Mouse (Mus musculus): ENCODE results near the gene Tgfbr3. TPM values are rescaled to one million over a fixed set of nuclear protein-coding genes. Genes with fewer than 3 reads are reported as not detected.
A peak's percentile ranks its signal among the peaks of the same experiment; 100 is the strongest.

Tgfbr3 gene
- polyA plus RNA-seq, 1 experiment from 2014 or later, result 19.2 TPM

DNA sequence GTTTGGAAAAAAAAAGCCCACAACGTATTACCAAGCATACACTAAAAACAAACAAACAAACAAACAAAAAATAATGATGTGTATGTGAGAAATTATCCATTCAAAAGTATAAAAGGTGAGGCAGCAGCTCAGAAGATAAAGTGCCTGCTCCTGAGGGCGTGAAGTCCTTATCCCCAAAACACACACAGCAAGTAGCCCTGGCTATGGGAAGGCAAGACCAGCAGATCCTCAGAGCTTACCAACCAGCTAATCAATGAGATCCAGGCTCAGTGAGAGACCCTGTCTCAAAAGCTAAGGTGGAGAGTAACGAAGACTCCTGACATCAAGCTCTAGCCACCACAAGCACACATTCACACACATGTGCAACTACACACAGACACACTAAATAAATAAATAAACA is 70.8 kb downstream of the Tgfbr3 start:
- Histone ChIP-seq H3K27me3 (replicated peaks) (no peaks in the 10 kb centered on the region), H3K9ac (no peak overlapping the region), H3K4me3 (no peak overlapping the region), H3K27ac (peak overlapping the region; percentile 55), H3K4me1 (peaks cover 63% of the 10 kb centered on the region), H3K9me3 (replicated peaks) (no peaks in the 10 kb centered on the region), H3K36me3 (peaks cover 8% of the 10 kb centered on the region), H3K4me2 (no peak overlapping the region)
- WGBS (ENCODE audit: insufficient replicate concordance), result 39% methylated on average over 3 of the region's 3 CpGs
- peak; percentile 83 for ATAC-seq

- no peak overlapping the region for H3K27ac ChIP-seq
- H3K4me3 ChIP-seq, result no peak overlapping the region
- H3K4me2 ChIP-seq, result no peak overlapping the region
- 83% methylated on average over 2 of the region's 2 CpGs for WGBS (ENCODE audit: insufficient replicate concordance)
- H3K36me3 ChIP-seq, result peaks cover 8% of the 10 kb centered on the region
- H3K9me3 ChIP-seq (replicated peaks), result no peaks in the 10 kb centered on the region
- no peak overlapping the region for H3K9ac ChIP-seq
- ATAC-seq, result no peak
- H3K27me3 ChIP-seq (replicated peaks), result no peaks in the 10 kb centered on the region
- H3K4me1 ChIP-seq, result peaks cover 56% of the 10 kb centered on the region
These were observed 72.3 kb downstream of the Tgfbr3 start for GRCm38 (mm10) chr5:107217139-107217538.

- Histone ChIP-seq H3K27ac (no peak overlapping the region), H3K4me1 (peaks cover 40% of the 10 kb centered on the region), H3K4me2 (no peak overlapping the region), H3K36me3 (peaks cover 8% of the 10 kb centered on the region), H3K27me3 (replicated peaks) (no peaks in the 10 kb centered on the region), H3K4me3 (no peak overlapping the region), H3K9me3 (replicated peaks) (no peaks in the 10 kb centered on the region), H3K9ac (no peak overlapping the region)
- ATAC-seq, result no peak
- 70% methylated on average over 9 of the region's 9 CpGs for WGBS (ENCODE audit: insufficient replicate concordance)
These were observed 75.9 kb downstream of the Tgfbr3 start for GRCm38 (mm10) chr5:107213373-107214132.

DNA sequence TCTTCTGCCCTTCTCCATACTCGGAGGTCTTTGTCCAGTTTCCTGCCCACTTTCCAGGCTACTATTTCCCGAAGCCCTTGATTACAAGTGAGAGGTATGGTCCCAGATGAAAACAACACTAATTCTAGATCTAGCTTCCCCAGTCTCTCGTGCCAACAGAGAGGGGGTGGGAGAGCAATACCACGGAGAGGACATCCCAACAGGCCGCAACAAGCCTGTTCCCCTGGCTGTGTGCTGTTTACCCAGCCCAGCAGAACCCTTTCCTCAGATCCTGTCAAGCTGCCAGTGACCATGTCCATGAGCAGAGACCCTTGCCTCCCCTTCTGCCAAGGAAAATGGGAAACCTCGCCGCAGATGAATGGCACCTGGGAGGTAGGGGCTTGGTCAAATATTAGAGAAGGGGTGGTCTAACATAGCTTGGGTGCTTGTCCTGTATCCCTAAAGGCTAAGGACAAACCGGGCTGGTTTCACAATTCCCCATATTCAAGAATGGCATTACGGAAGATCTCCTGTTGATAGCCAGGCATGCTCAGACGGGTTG is 77.5 kb downstream of the Tgfbr3 start:
- Histone ChIP-seq H3K36me3 (peaks cover 8% of the 10 kb centered on the region), H3K9me3 (replicated peaks) (no peaks in the 10 kb centered on the region), H3K4me2 (no peak overlapping the region), H3K4me1 (peaks cover 39% of the 10 kb centered on the region), H3K4me3 (no peak overlapping the region), H3K27ac (no peak overlapping the region), H3K9ac (no peak overlapping the region), H3K27me3 (replicated peaks) (no peaks in the 10 kb centered on the region)
- ATAC-seq, result no peak
- 76% methylated on average over 10 of the region's 10 CpGs for WGBS (ENCODE audit: insufficient replicate concordance)

GRCm38 (mm10) chr5:107210040-107210439 is 79.4 kb downstream of the Tgfbr3 start:
- H3K4me2 ChIP-seq, result no peak overlapping the region
- no peak overlapping the region for H3K4me3 ChIP-seq
- H3K36me3 ChIP-seq, result peaks cover 14% of the 10 kb centered on the region
- peaks cover 39% of the 10 kb centered on the region for H3K4me1 ChIP-seq
- H3K9me3 ChIP-seq (replicated peaks), result no peaks in the 10 kb centered on the region
- 58% methylated on average over 2 of the region's 2 CpGs for WGBS (ENCODE audit: insufficient replicate concordance)
- H3K27me3 ChIP-seq (replicated peaks), result no peaks in the 10 kb centered on the region
- H3K9ac ChIP-seq, result no peak overlapping the region
- no peak overlapping the region; the same call in 1 of the 2 replicates for H3K27ac ChIP-seq
- ATAC-seq, result peak; percentile 65

DNA sequence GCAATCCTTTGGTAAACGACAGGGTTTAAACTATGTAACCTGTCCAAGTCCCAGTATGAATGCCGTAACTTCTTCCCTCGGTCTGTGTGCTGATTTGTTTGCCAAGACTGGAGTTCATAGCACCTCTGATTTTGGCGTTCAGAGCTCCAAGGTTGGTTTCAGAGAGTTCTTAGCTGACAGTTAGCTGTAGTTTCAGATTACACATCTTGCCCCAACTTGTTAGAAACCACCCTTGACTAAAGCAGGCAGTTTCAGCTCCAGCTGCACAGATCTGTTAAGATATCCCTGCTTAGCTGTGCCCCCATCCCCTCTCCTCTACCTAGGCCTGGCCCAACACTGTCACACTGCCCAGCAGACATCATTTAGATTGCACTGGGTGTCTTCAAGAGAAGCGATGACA is 81.5 kb downstream of the Tgfbr3 start:
- no peaks in the 10 kb centered on the region for H3K27me3 ChIP-seq (replicated peaks)
- H3K36me3 ChIP-seq, result peaks cover 7% of the 10 kb centered on the region
- ATAC-seq, result no peak
- H3K4me1 ChIP-seq, result peaks cover 41% of the 10 kb centered on the region
- no peak overlapping the region for H3K4me3 ChIP-seq
- no peak overlapping the region for H3K27ac ChIP-seq
- no peaks in the 10 kb centered on the region for H3K9me3 ChIP-seq (replicated peaks)
- 66% methylated on average over 5 of the region's 5 CpGs for WGBS (ENCODE audit: insufficient replicate concordance)
- H3K4me2 ChIP-seq, result no peak overlapping the region
- H3K9ac ChIP-seq, result no peak overlapping the region

- H3K9ac ChIP-seq, result no peak overlapping the region
- ATAC-seq, result no peak
- H3K27me3 ChIP-seq (replicated peaks), result no peaks in the 10 kb centered on the region
- no peaks in the 10 kb centered on the region for H3K9me3 ChIP-seq (replicated peaks)
- H3K4me1 ChIP-seq, result peaks cover 64% of the 10 kb centered on the region
- H3K4me2 ChIP-seq, result no peak overlapping the region
- H3K27ac ChIP-seq, result no peak overlapping the region
- H3K4me3 ChIP-seq, result no peak overlapping the region
- H3K36me3 ChIP-seq, result peaks cover 9% of the 10 kb centered on the region
These were observed 85.1 kb downstream of the Tgfbr3 start for GRCm38 (mm10) chr5:107204306-107204705.

DNA sequence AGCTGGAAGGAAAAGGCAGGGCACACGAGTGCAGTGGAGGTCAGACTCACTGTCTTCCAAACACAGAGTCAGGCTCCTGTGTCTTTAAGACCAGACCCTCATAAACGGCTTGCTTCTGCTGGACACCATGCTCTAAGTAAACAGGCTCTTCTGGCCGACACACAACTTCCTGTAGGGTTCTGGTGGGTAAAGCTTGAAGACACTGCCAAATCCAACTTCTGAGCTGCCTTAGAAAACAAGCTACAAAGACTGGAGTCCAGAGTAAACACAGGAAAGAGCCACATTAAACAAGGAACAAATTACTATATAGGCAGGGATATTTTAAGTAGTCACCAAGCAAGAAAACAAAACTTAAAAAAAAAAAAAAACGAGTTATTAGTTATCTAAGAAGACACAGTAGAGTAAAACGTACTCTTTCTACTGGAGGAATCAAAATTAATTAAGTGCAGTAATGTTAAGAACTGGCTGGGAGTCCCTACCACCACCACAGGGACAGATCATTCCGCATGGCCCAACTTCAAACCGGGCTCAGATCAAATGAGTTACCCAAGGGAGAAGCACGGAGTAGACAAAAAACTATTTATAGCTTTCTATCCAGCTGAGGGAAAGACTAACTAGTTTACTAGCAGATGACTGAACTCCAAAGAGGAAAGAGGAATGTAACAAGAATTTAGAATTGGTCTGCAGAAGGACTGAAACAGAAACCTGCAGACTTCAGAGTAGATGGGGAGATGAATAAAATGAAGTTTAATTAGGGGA is 86.4 kb downstream of the Tgfbr3 start:
- Histone ChIP-seq H3K36me3 (peaks cover 15% of the 10 kb centered on the region), H3K27ac (peak overlapping the region; percentile 36), H3K4me1 (peaks cover 57% of the 10 kb centered on the region), H3K27me3 (replicated peaks) (no peaks in the 10 kb centered on the region), H3K9me3 (replicated peaks) (no peaks in the 10 kb centered on the region), H3K4me2 (no peak overlapping the region), H3K9ac (no peak overlapping the region), H3K4me3 (no peak overlapping the region)
- WGBS (ENCODE audit: insufficient replicate concordance), result 39% methylated on average over 8 of the region's 8 CpGs
- ATAC-seq, result no peak

GRCm38 (mm10) chr5:107201509-107202182 is 87.8 kb downstream of the Tgfbr3 start:
- Histone ChIP-seq H3K9ac (no peak overlapping the region), H3K4me1 (peaks cover 53% of the 10 kb centered on the region), H3K9me3 (replicated peaks) (no peaks in the 10 kb centered on the region), H3K4me2 (0 out of 2 replicates have a peak overlapping the region, but pooled peaks have one; percentile 12), H3K36me3 (peaks cover 19% of the 10 kb centered on the region), H3K27ac (peak overlapping the region; percentile 60), H3K4me3 (no peak overlapping the region), H3K27me3 (replicated peaks) (no peaks in the 10 kb centered on the region)
- ATAC-seq, result peak; percentile 38; the same call in 1 of the 2 replicates
- 53% methylated on average over 9 of the region's 9 CpGs for WGBS (ENCODE audit: insufficient replicate concordance)

- Histone ChIP-seq H3K9me3 (replicated peaks) (no peaks in the 10 kb centered on the region), H3K36me3 (peaks cover 12% of the 10 kb centered on the region), H3K9ac (no peak overlapping the region), H3K4me3 (no peak overlapping the region), H3K27ac (peak overlapping the region; percentile 60), H3K27me3 (replicated peaks) (no peaks in the 10 kb centered on the region), H3K4me1 (peaks cover 61% of the 10 kb centered on the region), H3K4me2 (no peak overlapping the region)
- no peak for ATAC-seq
- 61% methylated on average over 12 of the region's 12 CpGs for WGBS (ENCODE audit: insufficient replicate concordance)
These were observed 88.5 kb downstream of the Tgfbr3 start for GRCm38 (mm10) chr5:107200853-107201341.

DNA sequence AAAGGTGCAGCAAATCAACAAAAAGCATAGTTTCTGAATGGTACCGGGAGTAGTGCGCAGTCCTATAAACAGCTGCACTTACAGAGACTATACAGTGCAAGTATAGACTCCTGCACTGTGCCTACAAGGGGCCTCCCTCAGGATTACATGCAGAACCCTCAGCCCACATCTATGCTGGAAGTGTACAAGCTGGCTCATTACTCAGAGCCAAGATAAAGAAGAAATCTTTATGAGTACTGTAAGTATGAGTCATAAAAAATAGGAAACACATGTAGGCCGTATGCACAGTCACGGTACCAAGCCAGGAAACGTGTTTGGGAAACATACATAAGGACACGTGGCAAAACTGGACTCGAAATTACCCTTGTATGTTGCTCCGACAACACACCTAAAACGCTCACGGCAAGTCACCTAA is 89.2 kb downstream of the Tgfbr3 start:
- Histone ChIP-seq H3K4me2 (no peak overlapping the region), H3K4me1 (peaks cover 67% of the 10 kb centered on the region), H3K9me3 (replicated peaks) (no peaks in the 10 kb centered on the region), H3K27me3 (replicated peaks) (no peaks in the 10 kb centered on the region), H3K36me3 (peaks cover 12% of the 10 kb centered on the region), H3K9ac (no peak overlapping the region), H3K4me3 (no peak overlapping the region), H3K27ac (peak overlapping the region; percentile 61; the same call in 1 of the 2 replicates)
- WGBS (ENCODE audit: insufficient replicate concordance), result 71% methylated on average over 10 of the region's 10 CpGs
- ATAC-seq, result no peak
